Mouse (Mus musculus): ENCODE measurements around the gene Opn1sw.

Opn1sw gene

GRCm38 (mm10) chr6:29326961-29327360, 61.3 kb downstream of the Opn1sw start:
- DNase-seq = no peak
